Mouse (Mus musculus) layer of hippocampus, adult 2 months (tissue): ENCODE measurements at regions not wholly inside any gene's neighbourhood (a gene's known extent, or its start where the extent isn't known, plus 50 kb on each side); places are given as distances from the start of the nearest gene placed in this dataset.

Source experiments
- DNase-seq, 2 experiments: peaks; one replicate each; pipeline ENCODE4 v3.0.0; 2022; ENCODE audit warnings: low spot score in 2 of 2
- H3K27ac ChIP-seq: fragments of 200-600 bp; 2 replicates; pipeline ENCODE4 v1.8.1; 2022
- H3K4me3 ChIP-seq: fragments of 200-600 bp; 2 replicates; pipeline ENCODE4 v1.8.1; 2022; ENCODE audit warnings: mild to moderate bottlenecking
- CTCF ChIP-seq: fragments of 200-600 bp; conservative IDR thresholded peaks from 2 replicates; pipeline ENCODE4 v1.8.1; 2022; ENCODE audit warnings: antibody characterized with exemption, mild to moderate bottlenecking, moderate library complexity

DNA sequence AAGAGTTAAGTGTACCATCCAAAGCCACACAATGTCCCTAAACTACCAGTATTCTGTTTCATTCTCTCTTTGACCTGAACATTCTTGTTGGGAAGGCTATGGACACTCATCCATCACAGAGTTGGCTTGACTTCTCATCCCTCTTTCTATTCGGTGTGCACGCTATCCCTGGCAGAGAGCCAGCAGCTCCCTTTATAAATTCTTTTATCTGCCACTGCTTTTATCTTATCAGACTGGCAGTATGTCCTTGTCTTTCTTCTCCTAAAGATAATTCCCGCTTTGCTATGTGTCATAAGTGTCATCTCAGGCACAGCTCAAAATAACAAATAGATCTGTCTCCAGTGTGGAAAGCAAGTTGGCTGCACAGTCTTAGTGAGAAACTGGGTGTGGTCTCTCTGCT, 106.6 kb upstream of the Lipc start:
- Histone ChIP-seq H3K4me3 (no peak overlapping the region), H3K27ac (no peak overlapping the region)
- no peak for TF ChIP-seq CTCF
- no peak for DNase-seq

DNA sequence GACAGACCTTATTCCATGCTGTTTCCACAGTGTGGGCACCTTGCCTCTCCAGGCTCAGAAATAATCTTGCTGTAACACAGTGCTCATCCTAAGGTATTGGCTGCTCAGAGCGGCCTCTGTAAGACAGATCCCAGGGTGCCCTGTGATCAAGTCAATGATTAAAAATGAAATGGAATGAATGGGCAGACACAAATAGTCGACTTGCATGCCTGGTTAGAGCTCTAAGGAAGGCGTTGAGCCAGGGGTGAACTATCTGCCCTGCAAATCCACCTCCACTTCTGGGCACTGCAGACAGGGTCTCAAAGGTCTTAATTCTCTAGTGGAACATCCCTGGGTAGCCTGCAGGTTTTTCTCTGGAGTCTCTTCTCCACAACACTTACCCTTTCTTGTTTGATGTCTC, 104.8 kb upstream of the Lipc start:
- H3K27ac ChIP-seq = no peak overlapping the region
- H3K4me3 ChIP-seq = no peak overlapping the region
- DNase-seq = no peak
- no peak for TF ChIP-seq CTCF

- H3K4me3 ChIP-seq = no peak overlapping the region
- no peak for TF ChIP-seq CTCF
- no peak overlapping the region for H3K27ac ChIP-seq
- DNase-seq = no peak
Observed at GRCm38 (mm10) chr9:71043899-71044298, 91.9 kb upstream of the Lipc start.

- H3K27ac ChIP-seq = no peak overlapping the region
- H3K4me3 ChIP-seq = no peak overlapping the region
- TF ChIP-seq CTCF = no peak
- no peak for DNase-seq
Observed at GRCm38 (mm10) chr9:71035286-71035685, 83.3 kb upstream of the Lipc start.

GRCm38 (mm10) chr9:71032156-71032555, 80.1 kb upstream of the Lipc start:
- no peak for TF ChIP-seq CTCF
- no peak overlapping the region for H3K4me3 ChIP-seq
- no peak for DNase-seq
- H3K27ac ChIP-seq = no peak overlapping the region

GRCm38 (mm10) chr9:71030203-71030921, 78.3 kb upstream of the Lipc start:
- no peak overlapping the region for H3K27ac ChIP-seq
- no peak overlapping the region for H3K4me3 ChIP-seq
- TF ChIP-seq CTCF = no peak
- no peak for DNase-seq

DNA sequence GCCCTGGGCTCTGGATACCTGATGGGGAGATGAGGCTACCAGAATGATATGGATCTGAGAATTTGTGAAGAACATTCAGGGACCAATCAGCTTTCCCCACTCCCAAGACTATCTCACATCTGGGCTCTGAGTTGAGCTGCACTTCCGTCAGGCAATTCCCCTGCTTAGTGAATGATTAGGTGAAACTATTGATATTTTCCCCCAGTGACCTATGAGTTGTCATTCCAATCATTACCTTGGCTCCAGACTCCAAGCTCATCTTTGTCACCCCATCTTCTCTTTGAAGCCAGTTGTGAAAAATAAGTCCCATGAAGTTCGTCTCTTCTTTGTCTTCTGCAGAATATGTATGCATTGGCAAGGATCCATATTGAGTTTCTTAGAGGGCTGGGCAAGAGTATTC, 76.1 kb upstream of the Lipc start:
- Histone ChIP-seq H3K4me3 (no peak overlapping the region), H3K27ac (no peak overlapping the region)
- no peak for DNase-seq
- no peak for TF ChIP-seq CTCF

- H3K27ac ChIP-seq = no peak overlapping the region
- no peak for DNase-seq
- no peak overlapping the region for H3K4me3 ChIP-seq
- no peak for TF ChIP-seq CTCF
Observed at GRCm38 (mm10) chr9:71027626-71028025, 75.6 kb upstream of the Lipc start.

- DNase-seq = no peak
- Histone ChIP-seq H3K4me3 (no peak overlapping the region), H3K27ac (no peak overlapping the region)
- no peak for TF ChIP-seq CTCF
Observed at GRCm38 (mm10) chr9:71025196-71025595, 73.2 kb upstream of the Lipc start.

DNA sequence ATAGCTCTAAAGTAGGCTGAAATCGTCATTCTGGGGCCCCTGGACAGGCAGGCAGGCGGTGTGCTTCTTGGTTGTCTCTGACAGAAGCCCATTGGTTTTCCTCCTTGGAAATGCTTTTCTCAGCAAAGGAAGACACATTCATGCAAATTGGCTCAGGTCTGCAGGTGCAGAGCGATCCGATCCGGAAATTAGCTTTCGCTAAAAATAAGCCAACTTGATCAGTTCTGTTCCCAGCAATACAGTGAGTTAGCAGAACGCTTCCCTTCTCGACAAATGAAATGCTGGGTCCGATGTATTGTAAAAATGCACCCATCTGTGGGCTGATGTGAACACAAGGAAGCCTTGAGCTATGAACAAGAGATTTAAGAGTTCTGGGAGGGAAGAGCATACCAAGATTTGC, 66.2 kb upstream of the Lipc start:
- no peak overlapping the region for H3K4me3 ChIP-seq
- DNase-seq = no peak
- TF ChIP-seq CTCF = no peak

GRCm38 (mm10) chr9:71017396-71018179, 65.6 kb upstream of the Lipc start:
- DNase-seq = no peak
- Histone ChIP-seq H3K4me3 (no peak overlapping the region), H3K27ac (no peak overlapping the region)
- no peak for TF ChIP-seq CTCF

More for the DNA sequence above, 66.2 kb upstream of the Lipc start:
- H3K27ac ChIP-seq = no peak overlapping the region

DNA sequence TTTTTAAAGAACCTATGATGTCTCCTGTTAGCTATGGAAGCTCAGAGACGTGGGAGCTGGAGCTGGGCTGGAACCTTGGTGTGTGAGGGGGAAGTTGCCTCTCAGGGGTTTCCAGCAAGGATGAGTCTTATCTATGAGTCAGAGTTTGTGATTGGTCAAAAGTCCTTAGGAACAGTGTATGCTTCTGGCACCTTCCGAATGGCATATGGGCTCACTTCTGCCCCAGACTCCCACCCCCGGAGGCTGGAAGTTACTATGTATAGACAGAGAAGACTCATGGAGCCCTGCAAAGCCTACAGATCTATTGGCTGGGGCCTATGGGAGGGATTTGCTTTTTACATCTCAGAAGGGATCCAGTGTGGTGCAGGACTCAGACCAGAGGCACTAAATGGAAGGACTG, 63.9 kb upstream of the Lipc start:
- Histone ChIP-seq H3K27ac (no peak overlapping the region), H3K4me3 (no peak overlapping the region)
- TF ChIP-seq CTCF = no peak
- peak; percentile 34 to 52 for DNase-seq

- no peak for TF ChIP-seq CTCF
- H3K27ac ChIP-seq = no peak overlapping the region
- DNase-seq = no peak
- no peak overlapping the region for H3K4me3 ChIP-seq
Observed at GRCm38 (mm10) chr9:71015400-71015799, 63.4 kb upstream of the Lipc start.

DNA sequence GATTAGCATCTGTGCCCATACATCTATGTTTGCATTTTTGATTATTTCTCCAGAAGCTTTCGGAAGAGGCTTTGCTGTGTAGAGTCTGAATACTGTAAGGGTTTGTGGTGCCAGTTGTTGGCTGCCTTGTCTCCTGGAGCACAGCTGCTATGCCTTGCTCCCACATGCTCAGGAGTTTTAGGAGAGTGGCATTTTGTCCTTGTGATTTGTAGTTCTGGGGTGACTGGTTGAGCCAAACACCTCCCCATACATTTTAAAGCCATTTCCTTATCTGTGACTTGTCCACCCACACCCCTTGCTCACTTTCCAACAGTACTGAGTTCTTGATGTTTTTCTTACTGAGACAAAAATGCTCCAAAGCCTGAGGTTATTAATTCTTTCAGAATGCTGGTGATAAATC, 60.4 kb upstream of the Lipc start:
- Histone ChIP-seq H3K4me3 (no peak overlapping the region), H3K27ac (no peak overlapping the region)
- TF ChIP-seq CTCF = no peak
- DNase-seq = no peak
